Mouse (Mus musculus): ENCODE measurements around the gene Abca8a. TPM values are rescaled to one million over a fixed set of nuclear protein-coding genes. Genes with fewer than 3 reads are reported as not detected.
A peak's percentile ranks its signal among the peaks of the same experiment; 100 is the strongest.

Abca8a gene
- 1.2 and 1.5 TPM in 2 replicates for polyA plus RNA-seq (2015; fragmentation: Nextera tagmentation; extraction: Ambion mirVana)

GRCm38 (mm10) chr11:110095858-110096257 is at the start of gene Abca8a:
TSS of gene Abca8a (minus strand) at chr11:110095978.
- no peak for TF ChIP-seq CTCF (IDR thresholded peaks at IDR 0.05; ENCODE audit: low read depth)
- Histone ChIP-seq H3K9me3 (ENCODE audit: control insufficient read depth) (no peaks in the 10 kb centered on the region), H3K9ac (ENCODE audit: low read depth, low read length) (no peak within 1 kb of the TSS), H3K27ac (ENCODE audit: low read depth, low read length) (no peak within 1 kb of the TSS), H3K4me2 (replicated peaks; ENCODE audit: low read depth) (no peak within 1 kb of the TSS), H3K4me1 (replicated peaks; ENCODE audit: control insufficient read depth, insufficient read depth, low read length) (no peaks in the 10 kb centered on the region), H3K36me3 (ENCODE audit: control insufficient read depth, insufficient read depth) (no peaks in the 10 kb centered on the region), H3K4me3 (ENCODE audit: low read depth, low read length) (no peak within 1 kb of the TSS), H3K27me3 (replicated peaks; ENCODE audit: control insufficient read depth, insufficient read depth, low read length) (no peaks in the 10 kb centered on the region)
- WGBS: 55% methylated on average over 5 of the region's 5 CpGs
- no peak for ATAC-seq

DNA sequence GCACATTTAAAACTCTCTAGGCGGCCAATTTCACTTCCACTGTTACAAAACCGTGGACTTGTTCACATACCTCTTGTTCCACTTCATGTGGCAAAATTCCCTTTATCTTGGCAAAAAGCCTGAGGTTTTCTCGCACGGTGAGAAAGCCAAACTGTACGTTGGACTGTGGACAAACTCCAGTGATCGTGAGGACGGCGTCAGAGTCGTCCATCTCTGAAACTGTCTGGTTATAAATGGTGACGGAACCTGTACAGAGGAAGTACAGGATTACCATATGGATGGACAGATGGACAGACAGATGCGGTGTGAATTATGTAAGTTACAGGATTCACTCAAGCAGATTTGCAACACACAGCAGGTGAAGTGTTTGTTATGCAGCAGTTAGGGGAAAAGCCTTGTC is 49.6 kb upstream of the Abca8a start:
- Histone ChIP-seq H3K4me1 (replicated peaks; ENCODE audit: control insufficient read depth, insufficient read depth, low read length) (no peaks in the 10 kb centered on the region), H3K27me3 (replicated peaks; ENCODE audit: control insufficient read depth, insufficient read depth, low read length) (no peaks in the 10 kb centered on the region), H3K36me3 (ENCODE audit: control insufficient read depth, insufficient read depth) (no peaks in the 10 kb centered on the region), H3K9ac (ENCODE audit: low read depth, low read length) (no peak overlapping the region), H3K27ac (ENCODE audit: low read depth, low read length) (no peak overlapping the region), H3K9me3 (ENCODE audit: control insufficient read depth) (no peaks in the 10 kb centered on the region), H3K4me3 (ENCODE audit: low read depth, low read length) (no peak overlapping the region), H3K4me2 (replicated peaks; ENCODE audit: low read depth) (no peak overlapping the region)
- TF ChIP-seq CTCF (IDR thresholded peaks at IDR 0.05; ENCODE audit: low read depth): no peak
- 73% methylated on average over 11 of the region's 11 CpGs for WGBS
- no peak for ATAC-seq

- Histone ChIP-seq H3K27ac (ENCODE audit: low read depth, low read length) (no peak overlapping the region), H3K9ac (ENCODE audit: low read depth, low read length) (no peak overlapping the region), H3K4me3 (ENCODE audit: low read depth, low read length) (no peak overlapping the region), H3K4me1 (replicated peaks; ENCODE audit: control insufficient read depth, insufficient read depth, low read length) (no peaks in the 10 kb centered on the region), H3K4me2 (replicated peaks; ENCODE audit: low read depth) (no peak overlapping the region), H3K9me3 (ENCODE audit: control insufficient read depth) (no peaks in the 10 kb centered on the region), H3K36me3 (ENCODE audit: control insufficient read depth, insufficient read depth) (no peaks in the 10 kb centered on the region), H3K27me3 (replicated peaks; ENCODE audit: control insufficient read depth, insufficient read depth, low read length) (no peaks in the 10 kb centered on the region)
- WGBS: 69% methylated on average over 5 of the region's 5 CpGs
- TF ChIP-seq CTCF (IDR thresholded peaks at IDR 0.05; ENCODE audit: low read depth): no peak
- no peak for ATAC-seq
Measured at GRCm38 (mm10) chr11:110130760-110131159, 35.0 kb upstream of the Abca8a start.

DNA sequence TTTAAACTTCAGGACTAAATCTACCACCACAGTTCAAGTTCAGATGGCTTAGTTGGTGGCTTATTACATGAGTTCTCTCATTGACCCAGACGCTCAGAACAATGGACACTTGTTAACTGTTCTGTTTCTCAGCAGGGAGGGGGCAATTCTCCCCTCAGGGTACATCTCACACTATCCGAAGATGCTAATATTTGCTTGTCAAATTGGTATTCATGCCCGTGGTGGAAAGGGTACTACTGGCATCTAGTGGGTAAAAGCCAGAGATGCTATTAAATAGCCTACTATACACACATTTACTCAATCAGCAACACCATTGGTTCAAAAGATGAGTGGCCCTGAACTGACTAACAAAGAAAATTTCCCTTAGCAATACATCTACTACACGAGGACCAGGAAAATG is 15.4 kb upstream of the Abca8a start:
- no peaks in the 10 kb centered on the region for H3K9me3 ChIP-seq (ENCODE audit: control insufficient read depth)
- H3K27me3 ChIP-seq (replicated peaks; ENCODE audit: control insufficient read depth, insufficient read depth, low read length): no peaks in the 10 kb centered on the region
- H3K27ac ChIP-seq (ENCODE audit: low read depth, low read length): no peak overlapping the region
- no peaks in the 10 kb centered on the region for H3K36me3 ChIP-seq (ENCODE audit: control insufficient read depth, insufficient read depth)
- H3K4me2 ChIP-seq (replicated peaks; ENCODE audit: low read depth): no peak overlapping the region
- TF ChIP-seq CTCF (IDR thresholded peaks at IDR 0.05; ENCODE audit: low read depth): peak; percentile 72
- H3K9ac ChIP-seq (ENCODE audit: low read depth, low read length): no peak overlapping the region
- no peaks in the 10 kb centered on the region for H3K4me1 ChIP-seq (replicated peaks; ENCODE audit: control insufficient read depth, insufficient read depth, low read length)
- ATAC-seq: no peak
- H3K4me3 ChIP-seq (ENCODE audit: low read depth, low read length): no peak overlapping the region
- WGBS: 43% methylated on average over 4 of the region's 4 CpGs

DNA sequence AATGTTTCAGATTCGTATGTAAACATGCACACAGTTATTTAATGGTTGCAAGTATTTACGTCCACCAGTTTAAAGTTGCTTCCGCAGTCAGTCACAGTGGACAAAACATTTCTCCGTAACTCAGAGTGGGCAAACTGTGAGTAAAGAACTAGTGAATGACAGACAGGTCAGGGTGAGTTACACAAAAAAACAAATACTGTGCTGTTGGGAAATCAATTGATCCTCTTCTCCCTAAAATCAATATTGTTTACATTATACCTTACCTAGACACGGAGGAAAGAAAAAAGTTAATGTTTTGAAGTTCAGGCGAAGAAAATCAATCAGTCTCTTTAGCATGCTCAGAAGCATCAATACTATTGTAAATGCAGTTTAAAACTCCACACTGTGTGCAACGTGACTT is 5.7 kb upstream of the Abca8a start:
- Histone ChIP-seq H3K36me3 (ENCODE audit: control insufficient read depth, insufficient read depth) (no peaks in the 10 kb centered on the region), H3K4me1 (replicated peaks; ENCODE audit: control insufficient read depth, insufficient read depth, low read length) (no peaks in the 10 kb centered on the region), H3K27me3 (replicated peaks; ENCODE audit: control insufficient read depth, insufficient read depth, low read length) (no peaks in the 10 kb centered on the region), H3K9me3 (ENCODE audit: control insufficient read depth) (no peaks in the 10 kb centered on the region), H3K4me2 (replicated peaks; ENCODE audit: low read depth) (no peak overlapping the region), H3K4me3 (ENCODE audit: low read depth, low read length) (no peak overlapping the region), H3K9ac (ENCODE audit: low read depth, low read length) (no peak overlapping the region), H3K27ac (ENCODE audit: low read depth, low read length) (no peak overlapping the region)
- TF ChIP-seq CTCF (IDR thresholded peaks at IDR 0.05; ENCODE audit: low read depth): no peak
- no peak for ATAC-seq
- WGBS: 57% methylated on average over 7 of the region's 7 CpGs

DNA sequence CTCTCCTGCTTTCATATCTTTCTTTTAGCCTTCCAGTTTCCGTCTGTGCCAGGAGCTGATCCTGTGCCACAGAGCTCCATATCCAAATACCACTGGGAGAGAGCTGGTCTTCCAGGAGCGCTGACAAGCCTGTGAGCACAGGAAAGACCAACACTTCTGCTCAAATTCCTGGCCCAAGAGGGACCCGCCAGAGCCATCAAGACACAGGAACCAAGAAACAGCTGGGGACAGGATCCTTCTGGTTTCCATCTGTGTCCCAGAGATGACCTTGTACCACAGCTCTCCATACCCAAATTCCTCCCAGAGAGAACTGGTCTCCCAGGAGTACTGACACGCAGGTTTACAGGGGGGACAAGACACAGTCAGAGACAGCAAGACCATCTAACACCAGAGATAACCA is 3.1 kb upstream of the Abca8a start:
- no peaks in the 10 kb centered on the region for H3K27me3 ChIP-seq (replicated peaks; ENCODE audit: control insufficient read depth, insufficient read depth, low read length)
- no peaks in the 10 kb centered on the region for H3K36me3 ChIP-seq (ENCODE audit: control insufficient read depth, insufficient read depth)
- no peaks in the 10 kb centered on the region for H3K4me1 ChIP-seq (replicated peaks; ENCODE audit: control insufficient read depth, insufficient read depth, low read length)
- no peaks in the 10 kb centered on the region for H3K9me3 ChIP-seq (ENCODE audit: control insufficient read depth)
- no peak for ATAC-seq
- TF ChIP-seq CTCF (IDR thresholded peaks at IDR 0.05; ENCODE audit: low read depth): no peak
- H3K4me2 ChIP-seq (replicated peaks; ENCODE audit: low read depth): no peak overlapping the region
- no peak overlapping the region for H3K9ac ChIP-seq (ENCODE audit: low read depth, low read length)
- no peak overlapping the region for H3K27ac ChIP-seq (ENCODE audit: low read depth, low read length)
- no peak overlapping the region for H3K4me3 ChIP-seq (ENCODE audit: low read depth, low read length)
- WGBS: 77% methylated on average over 4 of the region's 4 CpGs

DNA sequence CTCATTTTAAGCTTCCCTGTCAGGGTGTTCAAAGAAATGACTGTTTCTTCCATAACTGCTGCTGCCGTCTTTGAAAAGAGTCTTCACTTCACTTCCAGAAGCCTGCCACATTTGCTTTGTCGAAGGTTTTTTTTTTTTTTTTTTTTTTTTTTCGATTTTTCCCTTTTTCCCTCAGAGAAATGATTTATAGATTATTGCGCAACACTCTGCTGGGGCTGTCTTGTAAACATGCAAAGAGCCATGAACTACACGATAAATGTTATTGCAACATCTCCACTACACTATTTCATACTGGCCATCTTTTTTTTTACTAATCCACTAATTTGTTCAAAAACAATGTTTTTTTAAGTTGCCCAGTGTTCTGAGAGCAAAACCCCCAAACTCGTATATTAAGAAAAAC is 1.7 kb upstream of the Abca8a start:
- no peaks in the 10 kb centered on the region for H3K36me3 ChIP-seq (ENCODE audit: control insufficient read depth, insufficient read depth)
- no peak for TF ChIP-seq CTCF (IDR thresholded peaks at IDR 0.05; ENCODE audit: low read depth)

More for the DNA sequence above, 1.7 kb upstream of the Abca8a start:
- ATAC-seq: no peak
- 39% methylated on average over 6 of the region's 6 CpGs for WGBS
- no peak overlapping the region for H3K9ac ChIP-seq (ENCODE audit: low read depth, low read length)
- H3K27ac ChIP-seq (ENCODE audit: low read depth, low read length): no peak overlapping the region
- no peak overlapping the region for H3K4me2 ChIP-seq (replicated peaks; ENCODE audit: low read depth)
- H3K9me3 ChIP-seq (ENCODE audit: control insufficient read depth): no peaks in the 10 kb centered on the region
- H3K4me3 ChIP-seq (ENCODE audit: low read depth, low read length): no peak overlapping the region
- H3K4me1 ChIP-seq (replicated peaks; ENCODE audit: control insufficient read depth, insufficient read depth, low read length): no peaks in the 10 kb centered on the region
- H3K27me3 ChIP-seq (replicated peaks; ENCODE audit: control insufficient read depth, insufficient read depth, low read length): no peaks in the 10 kb centered on the region
